Mouse (Mus musculus) layer of hippocampus, adult 9-11 months (tissue): Measurements from ENCODE around the gene Eif3l.

Source experiments
- DNase-seq: peaks from one replicate; pipeline ENCODE4 v3.0.0; 2022

The Eif3l gene

DNA sequence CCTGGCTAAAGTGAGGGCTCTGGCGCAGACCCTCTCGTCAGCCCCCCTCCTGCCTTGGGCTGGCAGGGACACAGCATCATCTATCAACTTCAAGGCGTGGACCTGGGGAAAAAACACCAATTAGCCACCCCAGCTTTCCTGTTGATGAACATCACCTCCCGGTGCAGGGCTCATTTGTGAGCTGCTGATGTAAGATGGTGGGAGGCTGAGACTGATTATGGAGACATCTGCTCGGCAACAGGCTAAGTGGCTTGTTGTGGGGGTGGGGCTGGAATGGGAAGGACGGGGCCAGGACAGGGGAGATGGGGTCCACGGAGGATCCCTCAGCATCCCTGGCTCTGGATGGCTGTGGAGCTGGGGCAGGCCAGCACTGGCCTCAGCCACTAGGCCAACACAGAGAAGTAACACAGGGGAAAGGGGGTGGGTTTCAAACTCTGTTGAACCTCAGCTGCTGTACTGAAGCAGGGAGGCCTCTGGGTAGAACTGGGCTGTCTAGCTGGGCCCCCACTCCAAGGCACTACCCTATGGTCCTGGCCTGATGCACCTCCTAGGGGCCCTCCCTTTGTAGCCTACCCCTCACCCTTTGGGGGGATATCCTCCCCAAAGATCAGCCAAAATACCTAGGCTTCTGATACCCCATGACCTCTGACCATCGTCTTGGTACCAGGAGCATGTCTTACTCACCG lies 24.7 kb upstream of the Eif3l start:
- DNase-seq: no peak

DNA sequence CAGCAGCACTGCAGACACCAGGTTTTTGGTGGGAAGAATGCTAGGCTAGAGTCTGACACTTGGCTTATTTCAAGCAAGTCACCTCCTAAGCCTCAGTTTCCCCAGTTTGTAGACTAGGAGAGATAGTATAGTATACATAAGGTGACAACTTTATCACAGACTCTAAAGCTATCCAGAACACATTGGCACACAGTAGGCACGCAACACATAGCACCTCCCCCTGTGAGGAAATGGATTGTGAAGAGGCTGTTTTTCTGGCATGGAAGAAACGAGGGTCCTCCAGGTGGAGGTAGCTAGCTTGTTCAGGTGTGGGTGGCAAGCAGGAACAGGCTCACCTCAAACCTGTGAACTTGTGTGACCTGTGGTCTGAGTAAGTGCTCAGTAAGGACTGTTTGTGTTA lies 24.0 kb upstream of the Eif3l start:
- DNase-seq: no peak

- DNase-seq: no peak
These were observed 23.3 kb upstream of the Eif3l start for GRCm38 (mm10) chr15:79051461-79052360.

GRCm38 (mm10) chr15:79052366-79052765 lies 22.6 kb upstream of the Eif3l start:
- no peak for DNase-seq

GRCm38 (mm10) chr15:79056601-79057000 lies 18.4 kb upstream of the Eif3l start:
- DNase-seq: no peak

DNA sequence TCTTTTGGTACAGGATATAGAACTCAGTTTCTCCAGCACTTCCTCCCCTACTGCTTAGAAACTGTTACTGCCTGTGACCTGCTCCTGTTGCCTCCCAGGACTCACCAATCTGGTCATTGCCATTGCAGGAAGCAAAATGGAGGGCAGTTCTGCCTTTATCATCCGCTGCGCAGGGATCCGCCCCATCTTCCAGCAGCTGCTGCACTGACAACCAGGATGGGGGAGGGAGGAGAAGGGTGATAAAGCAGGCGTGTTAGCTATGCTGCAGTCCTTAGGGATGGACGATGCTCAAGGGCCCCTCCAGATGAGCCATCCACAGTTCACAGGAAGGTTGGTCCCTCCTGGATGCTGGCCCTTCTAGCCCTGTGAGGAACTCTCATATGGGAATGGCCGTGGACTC lies 17.1 kb upstream of the Eif3l start:
- no peak for DNase-seq

GRCm38 (mm10) chr15:79060887-79061565 lies 14.0 kb upstream of the Eif3l start:
- DNase-seq: no peak

DNA sequence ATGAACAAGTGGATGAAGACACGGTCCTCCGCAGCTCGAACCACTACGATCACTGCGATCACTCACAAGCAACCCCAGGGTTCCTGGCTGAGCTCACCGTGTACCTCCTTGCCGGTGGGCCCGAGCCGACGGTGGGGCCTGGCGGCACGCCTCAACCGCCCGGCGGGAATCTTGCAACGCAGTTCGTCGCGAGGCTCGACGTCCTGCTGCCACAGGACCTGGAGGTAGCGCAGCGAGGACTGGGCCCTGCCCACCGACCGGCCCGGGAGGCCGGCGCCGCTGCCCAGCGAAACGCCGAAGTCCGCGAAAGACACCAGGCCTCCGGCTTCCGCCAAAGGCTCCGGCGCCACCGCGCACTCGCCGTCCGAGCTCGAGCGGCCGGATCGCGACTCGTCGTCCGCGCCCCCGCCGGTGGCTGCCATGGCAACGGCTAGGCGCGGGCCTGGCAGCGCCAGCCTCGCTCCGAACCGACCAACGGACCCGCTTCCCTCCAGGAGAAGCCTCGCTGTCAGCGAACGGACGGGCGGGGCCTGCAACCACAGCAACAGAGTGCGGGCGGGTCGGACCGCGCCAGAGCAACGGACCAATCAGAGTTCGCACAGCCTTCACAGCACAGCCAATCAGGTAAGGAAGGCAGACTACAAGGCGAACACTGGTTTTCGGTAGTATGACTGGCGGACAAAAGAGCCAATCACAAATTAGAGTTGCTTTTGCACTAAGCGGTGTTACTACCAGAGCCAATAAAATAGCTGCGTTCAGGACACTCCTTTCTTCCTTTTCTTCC lies 12.4 kb upstream of the Eif3l start, which contains the start of gene Ankrd54:
Gene Ankrd54 (minus strand): TSS at position 518 of the 784 bp plus-strand sequence.
- peak; percentile 100 for DNase-seq

- DNase-seq: no peak
These were observed 11.7 kb upstream of the Eif3l start for GRCm38 (mm10) chr15:79063160-79063740.

DNA sequence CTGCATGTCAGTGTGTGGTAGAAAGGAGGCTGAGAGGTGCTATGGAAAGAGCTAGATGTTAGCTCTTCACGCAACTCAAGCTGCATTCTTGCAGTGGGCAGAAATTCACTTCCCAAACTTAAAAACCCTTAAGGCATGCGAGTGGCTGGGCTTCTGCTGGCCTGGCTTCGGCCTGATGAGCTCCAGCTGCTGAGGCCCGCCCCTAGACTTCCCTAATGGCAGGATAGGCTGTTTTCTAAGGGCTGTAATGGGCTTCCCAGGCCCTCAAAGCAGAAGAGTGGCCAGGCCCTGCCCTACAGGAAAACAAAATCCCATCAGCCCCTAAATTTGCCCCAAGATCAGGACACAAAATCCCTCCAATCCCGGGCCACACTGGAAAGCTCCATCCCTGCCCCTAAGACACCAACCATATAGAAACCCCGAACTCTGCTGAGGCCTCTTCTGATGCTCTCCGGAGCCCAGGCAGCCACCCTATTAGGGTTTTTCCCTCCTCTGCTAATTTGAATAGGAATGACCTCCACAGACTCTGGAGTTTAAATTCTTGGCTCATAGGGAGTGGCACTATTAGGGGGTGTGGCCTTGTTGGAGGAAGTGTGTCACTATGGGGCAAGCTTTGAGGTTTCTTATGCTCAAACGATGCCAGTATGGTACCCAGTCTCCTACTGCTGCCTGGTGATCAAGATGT lies 9.8 kb upstream of the Eif3l start:
- no peak for DNase-seq

- DNase-seq: no peak
These were observed 8.7 kb upstream of the Eif3l start for GRCm38 (mm10) chr15:79066276-79066675.

GRCm38 (mm10) chr15:79067631-79068030 lies 7.3 kb upstream of the Eif3l start:
- no peak for DNase-seq

DNA sequence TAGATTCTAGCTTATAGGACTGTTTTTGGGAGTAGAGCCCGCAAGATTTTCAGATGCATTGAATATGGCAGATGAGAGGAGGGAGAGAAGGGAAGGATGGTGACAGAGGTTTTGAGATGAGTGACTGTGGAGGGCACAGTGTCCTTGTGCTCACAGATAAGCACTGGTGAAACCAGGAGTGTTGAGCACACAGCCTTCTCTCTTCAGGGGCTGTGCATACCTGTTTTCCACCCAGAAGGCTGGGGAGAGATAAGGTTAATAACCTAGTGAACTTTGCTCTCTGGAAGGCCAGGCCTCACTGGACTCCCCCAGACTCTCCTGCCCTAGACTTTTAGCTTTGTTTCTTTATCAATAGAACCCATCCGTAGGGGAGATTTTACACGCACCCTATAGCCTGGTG lies 6.6 kb upstream of the Eif3l start:
- DNase-seq: no peak

- DNase-seq: no peak
These were observed 3.6 kb upstream of the Eif3l start for GRCm38 (mm10) chr15:79071117-79072039.

GRCm38 (mm10) chr15:79073752-79074151 lies 1.2 kb upstream of the Eif3l start:
- no peak for DNase-seq

DNA sequence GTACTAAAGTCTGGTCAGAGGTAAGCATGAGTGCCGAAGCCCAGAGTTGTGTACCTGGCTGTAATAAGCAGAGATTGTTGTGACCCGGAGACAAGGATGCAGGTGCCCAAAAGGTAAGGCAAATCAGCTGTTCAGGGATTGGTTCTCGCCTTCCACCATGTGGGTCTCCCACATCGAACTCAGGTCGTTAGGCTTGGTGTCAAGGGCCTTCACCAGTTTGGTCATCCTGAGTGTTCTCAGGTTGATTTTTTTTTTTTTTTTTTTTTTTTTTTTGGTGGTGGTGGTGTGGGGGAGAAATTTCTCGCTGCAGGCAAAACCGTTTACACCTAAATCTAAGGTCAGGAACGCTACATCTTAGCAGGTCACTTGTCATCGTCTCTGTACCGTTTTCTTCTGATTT lies 533 bp upstream of the Eif3l start:
- no peak for DNase-seq

GRCm38 (mm10) chr15:79075658-79076365 lies 833 bp downstream of the Eif3l start:
- DNase-seq: no peak

DNA sequence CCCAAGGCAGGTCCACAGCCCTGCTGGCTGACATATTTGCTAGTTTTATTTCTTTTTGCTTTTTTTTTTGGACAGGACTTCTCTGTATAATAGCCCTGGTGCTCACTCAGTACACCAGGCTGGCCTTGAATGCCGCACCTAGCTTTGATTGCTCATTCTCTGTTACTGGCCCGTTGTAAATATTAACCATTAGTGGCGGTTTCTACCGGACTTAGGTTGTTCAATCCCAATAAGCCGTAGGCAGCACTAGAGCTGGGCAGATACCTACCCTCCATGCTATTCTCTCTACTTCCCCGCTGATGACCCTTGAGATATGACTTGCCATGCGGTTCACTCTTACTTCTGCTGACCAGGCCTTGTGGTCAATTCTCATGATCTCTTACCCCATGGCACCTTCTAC lies 4.6 kb downstream of the Eif3l start:
- no peak for DNase-seq

DNA sequence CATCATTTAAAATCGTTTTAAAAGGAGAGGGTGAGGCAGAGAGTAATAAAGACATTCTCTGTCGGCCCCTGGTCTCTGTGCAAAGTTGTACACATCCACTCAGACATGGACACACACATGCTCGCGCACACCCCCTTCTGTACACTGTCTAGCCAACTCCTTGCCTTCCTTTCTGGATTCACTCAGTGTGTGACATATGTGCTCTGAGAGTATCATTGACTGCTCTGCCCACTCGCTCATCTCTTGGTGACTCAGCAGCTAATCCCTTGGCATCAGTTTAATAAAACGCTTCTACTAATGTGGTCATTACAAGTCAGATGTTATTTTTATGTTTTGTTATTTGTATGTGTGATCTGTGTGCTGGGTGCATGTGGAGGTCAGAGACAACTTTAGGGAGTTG lies 17.3 kb downstream of the Eif3l start:
- peak; percentile 57 for DNase-seq
